Mouse (Mus musculus) adrenal gland, adult 2 months (tissue): ENCODE measurements around the gene Mob4. TPM values are rescaled to one million over a fixed set of nuclear protein-coding genes. Genes with fewer than 3 reads are reported as not detected.

Source experiments
- DNase-seq: peaks from one replicate; pipeline ENCODE4 v3.0.0; 2021
- polyA plus RNA-seq: library from polyadenylated mRNA; depleted of rRNA; stranded (reverse); fragments of >200 nt; gene quantifications from 2 replicates; pipeline ENCODE4 v1.2.3, GENCODE M21; 2012; rRNA removed
- total RNA-seq, 2 experiments: library from RNA; stranded (reverse); gene quantifications; 2 replicates each; pipeline ENCODE4 v1.2.3; 2021

Mob4 gene
- total and polyA plus RNA-seq, 3 experiments: 24.4 to 390 (median 136) TPM

DNA sequence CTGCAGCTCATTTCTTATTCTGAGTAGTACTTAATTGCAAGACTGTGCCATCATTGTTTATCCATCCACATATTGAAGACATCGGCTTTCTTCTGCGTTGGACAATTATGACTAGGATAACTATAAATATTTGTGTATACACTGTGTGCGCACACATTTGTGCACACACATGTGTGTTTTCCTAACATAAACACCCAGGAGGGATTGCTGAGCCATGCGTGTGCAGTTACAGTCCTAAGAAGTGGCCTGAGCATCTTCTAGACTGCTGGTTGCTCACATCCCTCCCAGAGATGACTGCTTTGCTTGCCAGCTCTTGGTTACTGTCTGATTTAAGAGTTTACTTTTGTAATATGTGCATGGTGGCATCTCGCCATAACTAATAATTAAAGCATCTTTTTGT lies 51.4 kb downstream of the Mob4 start:
- no peak for DNase-seq

- no peak for DNase-seq
Measured at GRCm38 (mm10) chr1:55185718-55186117, 54.7 kb downstream of the Mob4 start.

DNA sequence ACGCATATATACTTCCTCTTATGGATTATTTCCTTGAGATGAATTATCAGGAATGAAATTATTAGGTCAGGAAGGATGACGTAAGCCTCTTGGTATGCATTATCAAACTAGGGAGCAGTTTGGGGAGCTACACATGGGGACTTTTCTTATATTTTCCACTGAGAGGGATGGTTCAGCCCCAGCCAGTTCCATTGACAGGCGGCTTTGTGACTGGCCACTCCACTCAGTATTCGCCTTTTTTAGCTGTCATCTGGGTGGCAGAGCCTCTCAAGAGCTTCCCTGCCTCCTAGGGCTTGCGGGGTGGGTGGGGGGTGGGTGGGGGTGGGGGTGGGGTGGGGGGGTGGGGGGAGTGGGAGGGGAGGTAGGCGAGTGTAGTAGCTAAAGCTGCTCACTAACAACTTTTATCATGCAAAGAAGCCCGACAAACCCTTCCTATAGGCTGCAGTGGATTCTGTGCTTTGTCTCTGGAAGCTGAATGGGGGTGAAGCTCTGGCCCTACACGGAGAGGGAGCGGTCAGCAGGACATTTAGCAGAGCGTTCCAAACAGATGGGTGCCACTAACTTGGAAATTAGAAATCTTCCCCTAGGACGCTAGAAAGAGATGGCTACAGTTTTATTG lies 55.7 kb downstream of the Mob4 start:
- DNase-seq: no peak

- DNase-seq: no peak
Measured at GRCm38 (mm10) chr1:55192015-55192414, 61.0 kb downstream of the Mob4 start.

DNA sequence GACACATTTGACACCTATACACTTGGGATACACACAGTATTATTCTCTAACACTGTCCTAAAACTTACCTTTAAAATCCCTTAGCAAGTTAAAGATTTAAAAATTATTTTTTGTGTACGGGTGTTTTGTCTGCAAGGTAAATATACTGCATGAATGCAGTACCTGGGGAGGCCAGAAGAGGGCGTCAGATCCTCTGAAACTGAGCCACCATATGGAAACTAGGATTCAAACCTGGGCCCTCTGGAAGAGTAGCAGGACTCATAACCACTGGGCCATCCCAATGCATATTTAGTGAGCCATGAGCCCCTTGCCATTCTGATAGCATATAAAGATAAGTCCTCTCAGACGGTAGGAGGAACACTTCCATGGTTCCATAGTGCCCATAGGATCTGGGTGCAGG lies 61.8 kb downstream of the Mob4 start:
- DNase-seq: peak; percentile 30

DNA sequence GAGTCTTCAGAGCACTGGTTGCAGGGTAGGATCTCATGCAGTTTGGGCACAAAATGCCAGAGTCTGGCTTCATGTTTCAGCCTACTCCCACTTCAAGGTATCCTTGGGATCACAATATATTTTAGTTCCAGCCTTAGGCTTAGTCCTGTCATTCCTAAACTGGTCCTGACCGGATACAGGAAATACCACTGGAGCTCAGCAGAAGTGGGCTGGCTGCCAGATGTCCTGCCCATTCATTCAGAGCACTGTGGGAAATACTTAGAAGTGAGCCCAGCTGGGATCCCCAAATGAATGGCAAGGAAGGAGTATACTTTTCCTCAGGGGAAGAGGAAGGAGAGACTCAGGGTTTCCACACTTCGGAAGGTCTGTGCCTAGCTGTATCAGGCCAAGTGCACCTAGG lies 62.3 kb downstream of the Mob4 start:
- peak; percentile 63 for DNase-seq

DNA sequence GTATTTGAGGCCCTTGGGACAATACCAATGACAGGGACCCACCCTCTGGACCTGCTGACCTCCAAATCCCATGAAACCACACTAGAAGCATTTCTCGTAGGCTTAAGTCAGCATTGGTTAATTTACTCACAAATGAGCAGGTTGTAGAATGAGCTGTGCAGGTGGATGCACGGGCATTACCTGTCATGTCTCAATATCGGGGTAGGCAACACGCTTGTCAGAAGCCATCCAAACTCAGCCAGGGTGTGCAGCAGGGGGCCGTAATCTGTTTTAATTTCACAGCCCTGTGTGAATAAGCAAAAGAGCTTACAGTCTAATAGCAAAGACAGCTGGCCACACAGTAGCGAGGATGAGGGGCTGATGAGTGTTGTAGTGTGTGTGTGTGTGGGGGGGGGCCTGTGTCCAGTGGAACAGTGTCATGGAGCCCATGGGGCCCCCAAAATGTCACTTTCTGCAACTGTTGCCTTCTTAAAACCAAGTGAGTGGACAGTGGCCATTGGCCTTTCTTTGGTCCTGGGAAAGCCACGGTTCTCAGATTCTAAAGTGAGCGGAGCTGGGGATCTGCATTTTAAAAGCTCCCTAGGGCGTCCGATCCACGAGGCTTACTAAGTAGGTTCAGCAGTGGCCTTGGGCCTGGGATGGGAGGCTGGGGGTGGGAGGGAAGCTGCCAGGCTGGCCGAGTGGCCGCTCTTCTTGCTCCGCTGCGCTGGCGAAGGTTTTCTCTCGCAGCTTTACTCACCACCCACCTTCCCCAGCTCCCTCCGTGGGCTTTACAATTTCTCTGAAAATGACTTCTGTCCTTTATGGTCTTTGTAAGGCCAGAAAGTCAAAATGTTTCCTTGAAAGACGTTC lies 63.3 kb downstream of the Mob4 start:
- DNase-seq: peak; percentile 75

DNA sequence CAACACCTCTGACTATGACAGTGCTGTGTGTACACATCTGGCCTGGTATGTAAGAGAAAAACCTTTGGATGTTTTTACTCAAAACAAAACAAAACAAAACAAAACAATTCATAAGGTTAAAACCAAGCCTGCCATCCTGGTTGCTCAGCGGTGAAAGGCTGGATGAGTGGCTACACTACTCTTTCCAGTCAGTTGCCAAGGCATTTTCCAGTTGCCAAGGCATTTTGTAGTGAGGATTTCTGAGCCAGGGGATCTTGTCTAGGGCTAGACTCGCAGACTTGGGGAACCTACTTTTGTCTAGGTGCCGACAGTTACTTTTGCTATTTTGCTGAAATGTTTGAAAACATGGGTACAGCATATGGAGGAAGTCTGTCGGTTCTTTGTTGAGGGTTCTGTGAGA lies 64.0 kb downstream of the Mob4 start:
- no peak for DNase-seq

DNA sequence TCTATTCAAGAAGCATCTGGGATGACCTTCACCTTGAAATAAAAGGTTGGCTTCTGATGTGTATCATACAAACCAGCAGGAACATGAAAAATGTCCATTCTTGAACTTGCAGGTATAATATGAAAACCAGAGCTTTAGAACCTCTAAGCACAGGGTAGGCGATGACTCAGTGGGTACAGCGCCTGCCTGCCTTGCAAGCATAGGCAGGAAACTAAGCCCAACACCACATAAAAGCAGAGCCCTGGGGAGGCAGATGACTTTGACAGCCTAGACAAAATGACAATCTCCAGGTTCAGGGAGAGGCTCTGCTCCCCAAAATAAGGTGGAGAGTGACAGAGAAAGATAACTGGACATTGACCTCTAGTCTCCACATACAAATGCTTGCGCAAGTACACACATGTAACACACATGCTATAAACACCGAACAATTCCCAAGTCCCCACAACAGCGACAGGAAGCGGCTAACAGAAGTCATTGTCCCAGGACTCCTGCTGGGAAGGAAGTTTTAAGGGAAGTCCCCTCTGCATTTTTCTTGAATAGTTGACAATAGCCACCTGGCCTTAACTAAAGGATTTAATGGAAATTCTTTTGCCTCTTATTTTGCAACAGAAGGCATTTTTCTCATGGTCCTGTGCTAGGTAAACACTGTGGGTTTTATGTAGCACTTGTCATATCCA lies 65.4 kb downstream of the Mob4 start:
- DNase-seq: peak; percentile 36

GRCm38 (mm10) chr1:55198719-55199118 lies 67.7 kb downstream of the Mob4 start:
- no peak for DNase-seq

- DNase-seq: peak; percentile 83
Measured at GRCm38 (mm10) chr1:55201850-55202752, 71.1 kb downstream of the Mob4 start.

Other genes starting within 250 kb of the Mob4 start
- 10 to 100 TPM; 12.7 to 17.0 TPM for gene Ankrd44, start 204.8 kb upstream of the Mob4 start, total RNA-seq
- 1.8 and 2.3 TPM in 2 replicates for gene Ankrd44, start 204.8 kb upstream of the Mob4 start, polyA plus RNA-seq
- 100 to 1,000 TPM; 121 to 124 TPM for gene Sf3b1, start 103.8 kb upstream of the Mob4 start, total RNA-seq
- 6.9 and 7.9 TPM in 2 replicates for gene Sf3b1, start 103.8 kb upstream of the Mob4 start, polyA plus RNA-seq
- gene Coq10b, start 78.5 kb upstream of the Mob4 start, total RNA-seq: 100 to 1,000 TPM in 1 of 2 experiments, 10 to 100 TPM in 1; 89.5 to 135 TPM
- 24.3 and 24.4 TPM in 2 replicates for gene Coq10b, start 78.5 kb upstream of the Mob4 start, polyA plus RNA-seq
- gene Hspe1, start 43.1 kb upstream of the Mob4 start, total RNA-seq: 100 to 1,000 TPM; 618 to 826 TPM
- 64.2 and 81.1 TPM in 2 replicates for gene Hspe1, start 43.1 kb upstream of the Mob4 start, polyA plus RNA-seq
- gene Hspd1, start 43.0 kb upstream of the Mob4 start, total RNA-seq: 1,000 to 10,000 TPM; 1,172 to 1,353 TPM
- gene Hspd1, start 43.0 kb upstream of the Mob4 start, polyA plus RNA-seq: 38.9 and 40.1 TPM in 2 replicates
- gene Rftn2, start 95.6 kb downstream of the Mob4 start, total RNA-seq: 10 to 100 TPM; 13.5 to 27.1 TPM
- 2.0 and 2.1 TPM in 2 replicates for gene Rftn2, start 95.6 kb downstream of the Mob4 start, polyA plus RNA-seq
- 1 to 10 TPM; 5.4 to 6.6 TPM for gene Mars2, start 105.9 kb downstream of the Mob4 start, total RNA-seq
- gene Mars2, start 105.9 kb downstream of the Mob4 start, polyA plus RNA-seq: 4.2 and 4.5 TPM in 2 replicates
- not detected for gene Boll, start 232.2 kb downstream of the Mob4 start, total RNA-seq
- gene Boll, start 232.2 kb downstream of the Mob4 start, polyA plus RNA-seq: not detected in 2 replicates